Mouse (Mus musculus): ENCODE measurements at regions not wholly inside any gene's neighbourhood (a gene's known extent, or its start where the extent isn't known, plus 50 kb on each side); places are given as distances from the start of the nearest gene placed in this dataset.

DNA sequence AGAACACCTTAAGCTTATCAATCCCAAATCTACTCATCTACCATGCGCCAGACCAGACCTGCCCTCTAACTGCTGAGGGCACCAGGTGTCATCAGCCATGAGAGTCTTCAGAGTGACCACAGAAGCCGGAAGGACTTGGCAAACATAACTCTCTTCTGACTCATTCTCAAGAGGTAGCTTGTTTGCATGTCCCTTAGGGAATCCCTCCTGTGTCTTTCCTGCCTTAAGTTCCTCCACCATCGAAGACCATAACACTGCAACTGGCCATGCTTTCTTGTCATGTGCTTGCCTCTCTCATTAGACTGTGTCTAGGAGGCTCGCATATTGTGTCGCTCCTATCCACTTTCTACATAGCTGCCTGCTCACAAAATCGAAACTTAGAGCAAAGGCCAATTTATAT is 226.1 kb upstream of the Ncam1 start:
- no peak for DNase-seq (ENCODE audit: low spot score in 2 of 2)

DNA sequence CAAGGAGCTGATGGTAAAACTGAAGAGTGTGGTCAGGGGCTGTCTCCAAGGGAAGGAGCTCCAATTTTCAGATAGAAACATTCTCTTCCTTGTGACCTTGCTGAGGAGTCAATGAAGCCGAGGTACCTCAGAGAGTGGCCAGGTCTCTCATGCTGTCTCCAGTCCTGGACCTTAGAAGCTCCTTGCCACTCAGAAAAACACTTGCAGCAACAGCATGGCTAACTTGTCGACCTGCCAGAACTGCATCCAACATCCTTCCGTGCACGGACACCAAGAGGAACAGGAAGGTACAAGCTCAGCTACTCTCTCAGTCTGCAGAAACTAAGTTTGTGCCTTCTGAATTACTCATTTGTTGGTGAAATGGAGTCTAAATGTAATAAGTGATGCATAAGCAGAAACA is 214.9 kb upstream of the Ncam1 start:
- DNase-seq (ENCODE audit: low spot score in 2 of 2) = no peak

DNA sequence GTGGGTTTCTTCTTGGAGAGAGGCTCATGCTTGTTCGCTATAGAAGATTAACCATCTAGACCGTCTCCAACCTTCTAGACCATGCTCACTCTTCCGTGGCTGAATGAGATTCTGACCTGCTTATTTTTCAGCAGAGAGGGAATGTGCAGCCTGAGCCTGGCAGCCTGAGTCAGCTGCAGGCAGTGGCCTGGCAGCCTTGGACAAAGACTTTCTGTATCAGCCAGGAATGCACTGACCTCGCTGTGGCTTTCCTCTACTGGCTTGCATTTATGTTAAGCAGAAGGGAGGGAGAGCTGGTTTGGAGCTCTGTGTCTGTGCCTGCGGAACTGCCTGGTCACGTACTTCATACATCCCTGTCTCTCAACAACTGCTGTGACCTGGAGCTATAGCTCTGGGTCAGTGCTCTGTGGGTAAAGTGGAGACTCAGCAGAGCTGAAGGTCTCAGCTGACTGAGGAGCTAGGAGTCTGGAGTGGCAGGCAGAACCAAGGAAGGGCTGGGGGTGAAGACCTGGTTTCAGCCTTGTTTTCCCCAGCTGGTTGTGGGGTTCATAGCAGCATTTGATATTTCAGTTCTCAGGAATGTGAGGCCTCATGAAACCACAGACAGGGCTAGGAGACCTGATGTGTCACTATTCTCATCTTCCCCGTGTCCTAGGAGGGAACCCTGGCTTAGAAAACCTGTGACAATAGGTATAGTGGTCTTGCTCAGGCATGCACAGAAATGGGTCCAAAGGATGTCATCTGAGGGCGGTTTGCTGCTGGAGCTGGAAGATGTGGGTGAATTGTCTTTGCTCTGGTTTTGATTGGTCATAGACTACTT is 207.2 kb upstream of the Ncam1 start:
- no peak for DNase-seq (ENCODE audit: low spot score in 2 of 2)

- no peak for DNase-seq (ENCODE audit: low spot score in 2 of 2)
Observed at GRCm38 (mm10) chr9:50002695-50003094, 204.0 kb upstream of the Ncam1 start.

- DNase-seq (ENCODE audit: low spot score in 2 of 2) = no peak
Observed at GRCm38 (mm10) chr9:50000497-50001404, 202.0 kb upstream of the Ncam1 start.

DNA sequence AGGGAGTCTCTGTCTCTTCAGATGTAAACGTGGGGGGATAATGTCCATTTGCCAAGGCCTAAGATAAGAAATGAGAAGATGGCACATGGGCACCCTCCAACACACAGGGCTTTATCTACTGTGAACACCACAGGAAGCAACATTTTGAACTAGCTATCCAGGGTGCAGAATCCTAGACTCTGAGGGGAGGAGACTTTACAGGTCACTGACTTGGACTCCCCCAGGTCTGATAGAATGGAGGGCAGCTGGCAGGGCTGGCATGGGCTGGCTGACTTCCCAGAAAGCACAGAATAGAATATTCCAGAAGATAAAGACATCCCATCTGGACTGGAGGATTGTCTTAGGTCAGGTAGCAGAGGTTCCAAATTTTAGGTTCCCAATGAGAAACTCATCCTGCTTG is 201.2 kb upstream of the Ncam1 start:
- no peak for DNase-seq (ENCODE audit: low spot score in 2 of 2)

DNA sequence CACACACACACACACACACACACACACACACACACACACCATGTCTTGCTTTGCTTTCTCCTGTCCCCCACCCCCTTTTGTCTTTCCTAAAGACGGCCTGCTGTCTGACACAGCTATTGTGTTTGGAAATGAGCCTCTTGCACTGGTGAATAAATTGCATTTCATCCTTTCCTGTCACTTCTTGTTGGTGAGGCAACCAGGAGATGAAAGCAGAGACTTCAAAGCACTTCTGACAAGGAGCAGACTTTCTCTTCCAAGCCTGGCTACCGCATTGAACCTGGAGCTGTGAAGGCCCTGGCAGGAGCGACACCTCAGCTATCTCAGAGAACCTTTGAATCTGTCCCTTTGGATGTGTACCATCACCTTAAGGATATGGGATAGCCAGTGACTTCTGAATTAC is 199.4 kb upstream of the Ncam1 start:
- no peak for DNase-seq (ENCODE audit: low spot score in 2 of 2)

GRCm38 (mm10) chr9:49989464-49990271 is 190.9 kb upstream of the Ncam1 start:
- DNase-seq (ENCODE audit: low spot score in 2 of 2) = peak in 1 of 2 experiments; percentile 2

DNA sequence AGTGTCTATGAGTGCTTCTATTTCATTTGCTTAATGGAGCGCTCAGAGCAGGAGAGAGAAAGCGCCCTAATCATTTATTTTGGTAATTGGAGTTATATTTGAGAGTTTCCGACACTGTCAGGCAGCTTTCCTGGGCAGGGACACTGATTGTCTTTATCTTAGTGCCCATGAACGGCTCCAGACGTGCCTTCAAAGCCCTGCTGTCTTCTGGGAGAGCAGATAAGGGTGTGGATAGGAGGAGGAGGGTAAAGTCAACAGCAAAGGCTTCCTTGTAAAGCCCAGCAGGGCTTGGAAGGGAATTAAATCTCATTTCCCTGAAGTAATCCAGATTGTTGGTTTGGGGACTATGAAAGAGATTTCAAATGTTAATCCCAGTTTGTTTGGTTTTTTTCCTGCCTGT is 189.3 kb upstream of the Ncam1 start:
- DNase-seq (ENCODE audit: low spot score in 2 of 2) = no peak

DNA sequence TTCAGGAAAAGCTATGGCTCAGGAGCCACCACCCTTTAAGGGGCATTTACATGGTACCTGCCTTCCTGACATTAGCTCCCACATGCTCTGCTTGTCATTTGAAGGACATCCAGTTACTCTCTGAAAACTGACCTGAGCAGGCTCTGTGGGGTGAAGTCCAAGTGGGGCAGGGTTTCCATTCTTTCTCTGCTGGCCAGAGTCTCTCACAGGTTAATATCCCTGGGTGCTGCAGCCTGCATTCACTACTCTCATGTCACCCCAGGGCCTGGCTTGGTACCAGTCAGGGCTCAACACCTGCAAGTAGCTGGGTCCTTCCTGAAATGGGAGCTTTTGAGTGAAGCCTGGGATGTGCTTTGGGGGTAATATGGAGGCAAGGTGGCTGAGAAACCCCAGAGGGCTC is 188.8 kb upstream of the Ncam1 start:
- no peak for DNase-seq (ENCODE audit: low spot score in 2 of 2)

DNA sequence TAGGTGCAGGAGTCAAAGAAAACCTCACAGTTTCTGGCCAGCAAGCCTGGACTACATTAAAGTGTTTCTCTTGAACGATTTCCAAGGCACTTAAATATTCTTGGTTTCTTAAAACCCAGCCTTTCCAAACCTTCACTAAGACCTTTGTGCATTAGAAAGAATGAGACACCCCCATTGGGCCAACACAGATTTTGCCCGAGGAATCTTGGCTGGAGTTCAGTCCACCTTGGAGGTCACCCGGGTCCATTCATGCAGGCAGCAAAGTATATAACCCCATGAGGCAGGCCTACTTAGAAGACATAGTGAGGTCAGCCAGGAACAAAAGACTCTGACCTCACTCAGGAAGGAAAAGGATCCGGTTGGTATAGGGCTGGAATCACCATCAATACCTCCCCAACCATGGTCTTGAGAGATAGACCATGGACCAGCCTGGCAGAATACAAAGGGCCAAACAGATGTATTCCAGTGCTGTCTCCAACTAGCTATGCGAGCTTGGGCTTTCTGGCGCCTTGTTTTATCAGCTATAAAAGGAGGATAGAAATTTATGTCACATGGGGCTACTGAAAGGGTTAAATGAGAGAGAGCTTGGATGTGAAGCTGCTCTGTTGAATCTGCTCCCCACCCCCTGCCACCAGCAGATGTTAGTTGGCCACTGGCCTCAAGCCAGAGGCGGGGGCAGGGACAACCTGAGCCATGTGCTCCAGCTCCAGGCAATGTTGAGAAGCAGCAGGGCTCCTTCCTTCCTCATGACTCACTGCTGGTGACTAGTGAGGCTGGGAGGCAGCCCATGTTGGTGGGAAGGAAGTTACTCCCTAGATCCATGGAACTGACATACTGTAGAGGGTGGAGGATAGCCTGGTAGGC is 181.9 kb upstream of the Ncam1 start:
- DNase-seq (ENCODE audit: low spot score in 2 of 2) = no peak

- DNase-seq (ENCODE audit: low spot score in 2 of 2) = no peak
Observed at GRCm38 (mm10) chr9:49975938-49976671, 177.4 kb upstream of the Ncam1 start.

DNA sequence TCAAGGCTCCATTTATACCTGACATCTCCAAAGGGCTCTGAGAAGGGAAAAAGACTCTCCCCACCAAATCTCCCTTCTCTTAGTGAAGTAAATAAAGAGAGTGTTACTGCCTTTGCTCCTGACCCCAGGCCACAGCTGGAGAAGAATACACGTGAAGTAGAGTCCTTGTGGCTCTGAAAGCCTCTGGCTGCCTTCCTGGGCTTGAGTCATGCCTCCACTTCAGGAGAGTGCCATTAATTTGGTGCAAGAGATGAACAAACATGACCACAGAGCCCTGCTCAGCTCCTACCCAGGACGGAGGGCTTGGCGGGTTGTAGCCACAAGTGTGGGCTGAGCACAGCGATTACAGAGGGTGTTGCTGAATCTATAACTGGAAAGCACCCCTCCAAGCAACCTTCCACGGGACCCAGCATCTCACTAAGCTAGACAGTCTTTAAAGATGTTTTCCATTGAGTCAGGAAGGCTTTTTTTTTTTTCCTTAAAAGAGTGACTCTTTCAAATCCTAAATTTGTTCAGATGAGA is 175.3 kb upstream of the Ncam1 start:
- DNase-seq (ENCODE audit: low spot score in 2 of 2) = no peak

GRCm38 (mm10) chr9:49969429-49969828 is 170.7 kb upstream of the Ncam1 start:
- no peak for DNase-seq (ENCODE audit: low spot score in 2 of 2)

- no peak for DNase-seq (ENCODE audit: low spot score in 2 of 2)
Observed at GRCm38 (mm10) chr9:49964666-49965065, 165.9 kb upstream of the Ncam1 start.

GRCm38 (mm10) chr9:49962561-49963071 is 163.9 kb upstream of the Ncam1 start:
- no peak for DNase-seq (ENCODE audit: low spot score in 2 of 2)

- no peak for DNase-seq (ENCODE audit: low spot score in 2 of 2)
Observed at GRCm38 (mm10) chr9:49961965-49962364, 163.2 kb upstream of the Ncam1 start.

DNA sequence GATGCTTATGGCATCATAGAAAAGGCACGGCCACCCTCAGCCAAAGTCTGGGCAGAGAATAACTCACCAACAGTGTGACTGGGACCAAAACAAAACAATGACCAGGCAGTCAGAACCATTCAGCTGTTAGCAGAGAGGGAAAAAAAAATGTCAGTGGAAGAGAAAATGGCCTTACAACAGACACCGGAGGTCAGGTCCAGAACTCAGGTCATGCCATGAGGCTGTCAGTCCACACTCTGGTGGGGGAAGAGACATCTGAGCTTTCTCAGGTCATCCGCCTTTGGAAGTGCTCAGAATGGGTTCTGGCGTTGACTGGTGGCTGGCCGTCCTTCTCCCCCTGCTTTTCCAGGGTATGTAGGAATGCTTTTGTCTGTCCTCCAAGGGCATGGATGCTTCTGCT is 162.6 kb upstream of the Ncam1 start:
- DNase-seq (ENCODE audit: low spot score in 2 of 2) = no peak

GRCm38 (mm10) chr9:49959987-49960386 is 161.3 kb upstream of the Ncam1 start:
- DNase-seq (ENCODE audit: low spot score in 2 of 2) = no peak

- DNase-seq (ENCODE audit: low spot score in 2 of 2) = no peak
Observed at GRCm38 (mm10) chr9:49958890-49959289, 160.2 kb upstream of the Ncam1 start.
